Mouse (Mus musculus): Measurements from ENCODE around the gene Sacm1l.

Sacm1l gene

GRCm38 (mm10) chr9:123529392-123530157, at the start of gene Sacm1l:
TSS of gene Sacm1l (plus strand) at chr9:123529759.
- peak; percentile 100 for DNase-seq (ENCODE audit: low read depth)

GRCm38 (mm10) chr9:123479876-123480252, 49.7 kb upstream of the Sacm1l start:
- no peak for DNase-seq (ENCODE audit: low read depth)

- no peak for DNase-seq (ENCODE audit: low read depth)
These were observed 49.2 kb upstream of the Sacm1l start for GRCm38 (mm10) chr9:123480253-123480921.

DNA sequence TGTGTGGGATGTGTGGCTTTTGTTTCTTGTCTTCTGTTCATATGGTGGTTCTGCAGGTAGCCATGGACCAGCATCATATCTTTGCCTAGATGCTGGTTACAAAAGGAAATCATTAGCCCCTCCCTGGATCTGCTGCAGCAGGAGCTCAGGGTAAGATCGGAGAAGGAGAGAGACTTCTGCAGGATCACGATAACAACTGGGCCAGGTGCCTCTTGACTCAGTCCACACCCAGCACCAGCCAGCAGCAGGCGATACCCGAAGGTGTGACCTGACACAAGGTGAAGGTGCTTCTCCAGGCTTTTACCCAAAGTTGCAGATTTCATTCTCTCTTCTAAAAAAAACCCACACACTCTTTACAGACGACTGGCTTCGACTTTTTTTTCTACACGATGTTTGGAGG, 48.4 kb upstream of the Sacm1l start:
- DNase-seq (ENCODE audit: low read depth), result no peak

DNA sequence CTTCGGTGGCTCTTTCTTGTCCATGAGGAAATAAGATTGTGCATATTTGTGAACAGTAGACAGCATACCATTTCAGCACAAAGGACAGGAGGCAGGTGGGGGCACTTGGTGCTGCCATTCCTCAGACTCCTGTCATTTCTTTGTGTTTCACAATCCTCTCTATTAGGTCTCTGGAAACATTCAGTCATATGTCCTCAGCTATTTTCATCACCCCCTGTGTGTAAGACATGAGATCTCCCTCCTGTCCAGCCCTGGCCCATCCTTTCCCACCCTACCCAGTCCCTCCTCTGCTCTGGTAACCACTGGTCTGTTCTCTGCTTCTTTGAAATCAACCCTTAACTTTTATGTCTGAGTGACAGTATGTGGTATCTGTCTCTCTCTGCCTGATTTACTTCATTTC, 46.0 kb upstream of the Sacm1l start:
- DNase-seq (ENCODE audit: low read depth), result no peak

DNA sequence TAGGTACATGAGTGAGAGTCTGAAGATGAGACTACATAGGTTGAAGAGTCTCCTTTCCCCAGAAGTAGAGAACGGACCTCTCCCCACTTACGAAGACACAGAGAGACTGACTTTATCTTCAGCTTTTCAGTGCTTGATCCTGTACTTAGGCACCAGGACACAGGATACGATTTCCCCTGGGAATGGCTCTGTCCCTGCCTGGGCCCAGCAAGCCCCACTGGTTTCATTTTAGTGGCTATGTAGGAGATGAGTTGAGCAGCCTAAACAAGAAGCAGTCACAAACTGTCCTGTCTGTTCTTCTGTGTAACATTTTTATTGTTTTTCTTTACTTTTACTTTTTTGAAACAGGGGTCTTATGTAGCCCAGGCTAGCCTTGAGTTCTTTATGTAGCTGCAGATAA, 44.7 kb upstream of the Sacm1l start:
- no peak for DNase-seq (ENCODE audit: low read depth)

DNA sequence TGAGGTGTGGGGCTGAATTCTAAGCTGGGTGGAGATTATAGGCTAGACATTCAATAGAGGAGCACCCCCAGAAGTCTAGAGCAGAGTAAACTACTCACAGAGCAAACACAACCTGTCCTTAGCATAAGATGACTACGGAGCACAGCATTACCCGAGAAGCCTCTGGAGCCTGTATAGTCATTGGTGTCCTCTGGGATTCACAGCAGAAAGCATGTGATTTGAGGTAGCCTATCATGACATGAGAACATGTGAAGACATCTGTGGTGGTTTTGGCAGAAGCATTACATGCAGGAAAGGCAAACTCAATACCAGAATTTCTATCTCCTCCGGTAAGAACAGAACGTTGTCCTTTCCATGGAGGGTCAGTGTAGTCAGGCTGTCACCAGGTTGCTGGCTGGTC, 44.0 kb upstream of the Sacm1l start:
- no peak for DNase-seq (ENCODE audit: low read depth)

DNA sequence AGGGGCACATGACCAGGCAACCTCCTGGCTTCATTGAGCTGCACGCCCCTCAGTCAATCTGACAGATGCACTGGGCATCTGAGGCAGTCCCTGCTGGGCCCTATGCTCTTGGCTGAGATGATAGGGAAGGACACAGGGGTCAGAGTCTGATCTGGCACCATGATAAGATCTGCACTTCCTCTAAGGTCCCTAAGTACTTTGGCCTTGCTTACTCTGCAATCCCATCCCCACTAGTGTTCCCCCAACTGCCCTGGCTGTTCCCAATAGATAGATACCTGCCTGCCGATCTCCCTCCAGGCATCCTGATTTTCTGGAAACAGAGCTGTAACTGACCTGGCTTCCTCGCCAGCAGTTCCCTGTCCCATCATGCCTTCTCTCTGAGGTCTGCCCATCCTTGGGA, 42.9 kb upstream of the Sacm1l start:
- no peak for DNase-seq (ENCODE audit: low read depth)

DNA sequence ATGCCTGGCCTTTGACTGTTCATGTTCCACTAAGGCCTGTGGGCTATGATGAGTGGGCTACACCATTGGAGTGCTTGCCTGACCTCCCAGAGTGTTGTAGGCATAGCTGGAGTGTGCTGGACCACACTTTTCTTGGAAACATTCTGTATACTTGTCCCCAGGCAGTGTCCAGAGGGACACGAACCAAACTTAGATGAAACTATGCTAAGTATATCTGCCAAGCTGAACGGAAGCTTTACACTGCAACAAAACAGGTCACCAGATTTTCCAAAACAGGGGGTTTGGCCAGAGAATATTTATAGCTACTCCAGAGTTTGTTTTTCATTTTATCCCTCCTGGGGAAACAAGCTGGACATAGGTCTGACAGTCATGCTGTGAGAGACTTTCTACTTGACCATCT, 40.5 kb upstream of the Sacm1l start:
- no peak for DNase-seq (ENCODE audit: low read depth)

DNA sequence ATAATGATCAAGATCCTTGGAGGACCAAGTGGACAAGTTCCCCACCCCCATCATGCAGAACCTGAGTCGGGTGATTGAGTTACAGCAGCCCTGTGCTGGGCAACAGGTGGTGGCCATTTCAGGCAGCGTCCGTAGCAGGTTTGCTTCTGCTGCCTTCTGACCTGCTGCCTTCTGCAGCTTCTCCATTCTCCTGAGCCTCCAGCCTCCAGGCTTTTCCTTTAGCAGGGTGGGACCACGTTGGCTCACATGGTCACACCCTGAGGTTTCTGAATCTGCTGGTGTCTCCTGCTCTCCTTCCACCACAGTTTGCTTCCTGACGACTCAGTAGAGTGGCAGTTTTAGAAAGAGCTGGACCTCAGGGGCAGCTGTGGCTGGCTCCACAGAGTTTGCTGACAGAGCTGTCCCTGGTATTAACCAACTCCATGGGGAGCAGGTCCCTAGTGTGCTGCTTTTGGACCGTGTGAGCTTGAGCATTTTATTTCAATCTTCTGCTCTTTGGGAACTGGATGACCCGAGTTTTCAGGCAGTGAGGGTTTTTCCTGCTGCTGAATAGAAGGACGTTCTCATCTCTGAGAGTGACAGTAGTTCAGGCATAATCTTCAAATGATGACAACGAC, 39.7 kb upstream of the Sacm1l start:
- no peak for DNase-seq (ENCODE audit: low read depth)

GRCm38 (mm10) chr9:123490930-123491329, 38.6 kb upstream of the Sacm1l start:
- DNase-seq (ENCODE audit: low read depth), result no peak

- DNase-seq (ENCODE audit: low read depth), result no peak
These were observed 37.5 kb upstream of the Sacm1l start for GRCm38 (mm10) chr9:123491917-123492585.

DNA sequence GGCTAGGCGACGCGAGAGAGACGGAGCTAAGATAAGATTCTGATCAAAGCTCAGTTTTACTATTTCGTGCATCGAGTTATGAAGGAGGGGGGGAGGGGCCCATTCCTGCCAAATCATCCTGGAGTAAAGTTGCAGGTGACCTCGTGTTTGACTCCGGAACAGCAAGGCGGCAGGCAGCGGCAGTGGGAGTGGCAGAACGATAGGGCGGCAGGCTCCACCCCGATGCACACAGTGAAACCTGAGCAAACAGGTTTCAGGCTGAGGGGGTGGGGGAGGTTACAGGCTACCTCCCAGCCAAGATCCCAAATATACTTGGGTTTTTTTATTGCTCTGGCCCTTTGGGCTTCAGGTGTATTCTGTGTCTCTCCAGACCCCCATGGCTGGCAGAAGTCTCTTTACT, 32.9 kb upstream of the Sacm1l start:
- no peak for DNase-seq (ENCODE audit: low read depth)

GRCm38 (mm10) chr9:123497906-123498305, 31.7 kb upstream of the Sacm1l start:
- DNase-seq (ENCODE audit: low read depth), result no peak

GRCm38 (mm10) chr9:123500480-123500879, 29.1 kb upstream of the Sacm1l start:
- no peak for DNase-seq (ENCODE audit: low read depth)

GRCm38 (mm10) chr9:123503171-123503834, 26.3 kb upstream of the Sacm1l start:
- DNase-seq (ENCODE audit: low read depth), result peak; percentile 72

DNA sequence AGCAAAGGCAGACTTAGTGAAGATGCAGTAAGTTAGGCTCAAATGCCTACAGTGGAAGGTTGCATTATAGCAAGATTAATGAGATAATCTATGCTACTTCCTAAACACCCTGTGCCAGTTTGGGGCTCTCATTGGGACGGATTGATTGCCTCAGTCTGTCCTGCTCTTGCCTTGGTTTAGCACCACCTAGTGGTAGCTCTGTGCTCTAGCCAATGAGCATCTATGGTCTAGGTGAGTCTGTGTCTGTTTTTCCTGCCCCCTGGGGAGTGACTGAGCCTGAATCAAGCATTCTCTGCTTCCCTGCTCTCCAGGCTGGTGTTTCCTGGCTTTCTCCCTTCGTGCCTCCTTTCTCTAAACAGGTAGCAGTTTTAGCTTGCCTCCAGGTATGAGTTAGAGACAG, 25.2 kb upstream of the Sacm1l start:
- DNase-seq (ENCODE audit: low read depth), result peak; percentile 44

DNA sequence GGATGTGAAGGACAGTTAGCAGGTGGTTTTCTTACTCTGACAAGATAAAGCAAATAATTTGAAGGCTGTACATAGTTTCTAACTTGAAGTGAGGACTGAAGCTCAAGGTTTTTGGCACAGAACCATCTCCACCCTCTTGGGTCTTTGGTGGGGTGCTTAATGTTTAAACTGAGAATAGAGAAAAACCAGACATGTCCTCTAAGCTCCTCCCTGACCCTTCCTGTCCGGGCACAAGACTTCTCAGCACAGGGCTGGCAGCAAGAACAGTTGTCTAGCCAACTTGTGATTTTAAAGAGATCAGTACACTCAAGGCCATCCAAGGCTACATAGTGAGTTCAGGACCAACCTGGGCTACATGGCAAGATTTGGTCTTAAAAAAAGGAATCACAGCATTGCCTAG, 24.0 kb upstream of the Sacm1l start:
- no peak for DNase-seq (ENCODE audit: low read depth)

GRCm38 (mm10) chr9:123506270-123507146, 23.1 kb upstream of the Sacm1l start:
- no peak for DNase-seq (ENCODE audit: low read depth)

- DNase-seq (ENCODE audit: low read depth), result no peak
These were observed 22.2 kb upstream of the Sacm1l start for GRCm38 (mm10) chr9:123507380-123507779.

GRCm38 (mm10) chr9:123508986-123509385, 20.6 kb upstream of the Sacm1l start:
- no peak for DNase-seq (ENCODE audit: low read depth)
